Comparison of ENCODE assay signal across 22 mouse cellular contexts in genomic region chr5:113332899-113333298, GRCm38 (mm10). TPM values are rescaled to one million over a fixed set of nuclear protein-coding genes. Genes with fewer than 3 reads are reported as not detected.
"Had no signal": no experiment of that assay in that cellular context is flagged by ENCODE, and none has a peak within 500 bp of the region (broad histone marks: within the 10 kb centered on the region; RNA-seq: fewer than 3 reads in every experiment).

No protein-coding gene starts in this region.

- ATAC-seq: liver, postnatal 0 days; lung, postnatal 0 days; midbrain, embryonic 13.5 days; midbrain, embryonic 15.5 days had no signal

- H3K4me3 ChIP-seq: liver, embryonic 15.5 days; lung, embryonic 15.5 days; megakaryocyte, embryonic 14.5 days; midbrain, embryonic 13.5 days; midbrain, embryonic 15.5 days; neural tube, embryonic 12.5 days; stomach, embryonic 15.5 days had no signal

- H3K27ac ChIP-seq: liver, embryonic 15.5 days; lung, embryonic 15.5 days; macrophage; midbrain, embryonic 13.5 days; midbrain, embryonic 15.5 days; neural tube, embryonic 12.5 days; stomach, embryonic 15.5 days; stomach, postnatal 0 days had no signal

- DNase-seq: liver, postnatal 0 days; lung, adult 2 months; right cerebral cortex, postnatal 14 days had no signal

- H3K9ac ChIP-seq: liver, embryonic 15.5 days; liver, postnatal 0 days; lung, embryonic 15.5 days; midbrain, embryonic 13.5 days; midbrain, embryonic 15.5 days; neural tube, embryonic 12.5 days; stomach, embryonic 15.5 days had no signal

- H3K9me3 ChIP-seq: liver, embryonic 15.5 days; lung, embryonic 15.5 days; midbrain, embryonic 15.5 days; stomach, embryonic 15.5 days had no signal

- H3K4me1 ChIP-seq: liver, embryonic 15.5 days; megakaryocyte, embryonic 14.5 days had no signal

- H3K36me3 ChIP-seq: liver, embryonic 15.5 days; lung, embryonic 15.5 days; midbrain, embryonic 13.5 days; midbrain, embryonic 15.5 days; neural tube, embryonic 12.5 days; stomach, embryonic 15.5 days had no signal

- H3K4me2 ChIP-seq: liver, embryonic 15.5 days; lung, embryonic 15.5 days; midbrain, embryonic 11.5 days; midbrain, embryonic 13.5 days; midbrain, embryonic 15.5 days; neural tube, embryonic 12.5 days; stomach, embryonic 15.5 days had no signal

RNA-seq across cellular contexts. Expression of gene Sgsm1, which starts 22.3 kb away (rescaled TPM):
- total RNA-seq: monocyte, adult 5-6 weeks; neutrophil, adult 5-6 weeks had no signal
- polyA plus RNA-seq: macrophage had no signal

RNA-seq across cellular contexts. Expression of gene Aym1, which starts 24.2 kb away (rescaled TPM):
- total RNA-seq: megakaryocyte progenitor cell, adult 5-6 weeks; midbrain, postnatal 0 days; monocyte, adult 5-6 weeks; neutrophil, adult 5-6 weeks had no signal
- polyA plus RNA-seq: liver, embryonic 15.5 days; liver, postnatal 0 days; lung, adult 2 months; lung, embryonic 15.5 days; lung, postnatal 0 days; macrophage; midbrain, embryonic 11.5 days; midbrain, embryonic 13.5 days; midbrain, embryonic 15.5 days; midbrain, postnatal 0 days; neural tube, embryonic 12.5 days; neural tube, embryonic 14.5 days; spleen, adult 2 months; stomach, embryonic 15.5 days; stomach, postnatal 0 days; thymus, adult 2 months; urinary bladder, adult 2 months had no signal
